ENCODE assay signal across 8 mouse cellular contexts in genomic region chr6:21839976-21840775, GRCm38 (mm10). TPM values are rescaled to one million over a fixed set of nuclear protein-coding genes. Genes with fewer than 3 reads are reported as not detected.
A peak's percentile ranks its signal among the peaks of the same experiment; 100 is the strongest.
DNase-seq lines count a peak whose midpoint lies in the region; ATAC-seq and TF ChIP-seq lines count a peak whose summit lies in the region.

No protein-coding gene starts in this region.

- H3K4me2 ChIP-seq in hindbrain, postnatal 0 days (ENCODE audit: low read depth, low read length) = 0 out of 2 replicates have a peak overlapping the region, but pooled peaks have one; percentile 16
- H3K4me2 ChIP-seq in liver, postnatal 0 days (ENCODE audit: low read depth, low read length) = no peak overlapping the region

- H3K9ac ChIP-seq in hindbrain, postnatal 0 days (replicated peaks; ENCODE audit: low read length) = no peak overlapping the region
- no peak overlapping the region for H3K9ac ChIP-seq in liver, postnatal 0 days (replicated peaks)

- H3K27me3 ChIP-seq in heart, embryonic 10.5 days (ENCODE audit: insufficient read depth, poor library complexity, severe bottlenecking) = no peaks in the 10 kb centered on the region
- H3K27me3 ChIP-seq in hindbrain, postnatal 0 days (ENCODE audit: insufficient read depth, low read length) = no peaks in the 10 kb centered on the region
- no peaks in the 10 kb centered on the region for H3K27me3 ChIP-seq in liver, postnatal 0 days (ENCODE audit: insufficient read depth, low read length)

- H3K9me3 ChIP-seq in heart, embryonic 10.5 days = no peaks in the 10 kb centered on the region
- no peaks in the 10 kb centered on the region for H3K9me3 ChIP-seq in hindbrain, postnatal 0 days (ENCODE audit: low read length)
- H3K9me3 ChIP-seq in liver, postnatal 0 days (ENCODE audit: low read length) = no peaks in the 10 kb centered on the region

- peaks cover 5% of the 10 kb centered on the region for H3K36me3 ChIP-seq in heart, embryonic 10.5 days
- peaks cover 3% of the 10 kb centered on the region; the same call in 1 of the 2 replicates for H3K36me3 ChIP-seq in hindbrain, postnatal 0 days (ENCODE audit: insufficient read depth, low read length)
- H3K36me3 ChIP-seq in liver, postnatal 0 days (replicated peaks; ENCODE audit: insufficient read depth, low read length) = peaks cover 8% of the 10 kb centered on the region; the same call in 1 of the 2 replicates

- peak; percentile 71 for ATAC-seq in hindbrain, postnatal 0 days
- ATAC-seq in liver, postnatal 0 days = peak; percentile 60
- no peak for ATAC-seq in monocyte, adult 5-6 weeks (replicated peaks; ENCODE audit: insufficient number of reproducible peaks, low FRiP score, low TSS enrichment, poor library complexity, severe bottlenecking)

- TF ChIP-seq CTCF in hindbrain, postnatal 0 days (IDR thresholded peaks at IDR 0.05; ENCODE audit: low read depth) = no peak
- no peak for TF ChIP-seq CTCF in liver, postnatal 0 days (IDR thresholded peaks at IDR 0.05; ENCODE audit: low read depth)

- H3K4me3 ChIP-seq in heart, embryonic 10.5 days = no peak overlapping the region
- no peak overlapping the region for H3K4me3 ChIP-seq in hindbrain, postnatal 0 days (ENCODE audit: low read length)
- H3K4me3 ChIP-seq in liver, postnatal 0 days (ENCODE audit: low read depth, low read length) = no peak overlapping the region

- TF ChIP-seq EP300 in liver, postnatal 0 days (IDR thresholded peaks at IDR 0.05; ENCODE audit: low read depth) = no peak

- DNase-seq in heart, embryonic 10.5 days (ENCODE audit: low spot score) = no peak
- DNase-seq in heart, adult 8-10 months (ENCODE audit: low spot score) = no peak
- peak; percentile 37 for DNase-seq in embryo, embryonic 9.5 days (ENCODE audit: extremely low spot score)
- peak; percentile 55 for DNase-seq in hindbrain, postnatal 0 days (ENCODE audit: low spot score)
- DNase-seq in liver, postnatal 0 days = no peak
- no peak for DNase-seq in urinary bladder, postnatal 4 days (ENCODE audit: low spot score in 2 of 2)
- no peak for DNase-seq in spleen, postnatal 14 days (ENCODE audit: low spot score in 2 of 2)

- H3K4me1 ChIP-seq in heart, embryonic 10.5 days = peaks cover 18% of the 10 kb centered on the region
- H3K4me1 ChIP-seq in hindbrain, postnatal 0 days (ENCODE audit: insufficient read depth, low read length) = no peaks in the 10 kb centered on the region
- no peaks in the 10 kb centered on the region for H3K4me1 ChIP-seq in liver, postnatal 0 days (ENCODE audit: insufficient read depth)

- WGBS in heart, embryonic 10.5 days = 45% methylated on average over 9 of the region's 9 CpGs
- WGBS in hindbrain, postnatal 0 days = 20% methylated on average over 9 of the region's 9 CpGs
- WGBS in liver, postnatal 0 days (ENCODE audit: insufficient replicate concordance) = 31% methylated on average over 9 of the region's 9 CpGs

- peak overlapping the region; percentile 30; the same call in 1 of the 2 replicates for H3K27ac ChIP-seq in heart, embryonic 10.5 days
- no peak overlapping the region for H3K27ac ChIP-seq in hindbrain, postnatal 0 days
- H3K27ac ChIP-seq in liver, postnatal 0 days (ENCODE audit: low read depth) = no peak overlapping the region

RNA-seq across cellular contexts. Expression of gene Tspan12, which starts 12.1 kb away (rescaled TPM):
- polyA plus RNA-seq in heart, embryonic 10.5 days (2016; fragmentation: Nextera tagmentation; extraction: Ambion mirVana) = 67.3 and 67.5 TPM in 2 replicates
- 10 to 100 TPM; 64.1 to 69.9 (median 68.6) TPM for total RNA-seq in heart, adult 8-10 months (2022)
- 24.8 and 36.7 TPM in 2 replicates for total RNA-seq in hindbrain, postnatal 0 days (2014; rRNA removed)
- 62.5 and 65.6 TPM in 2 replicates for polyA plus RNA-seq in hindbrain, postnatal 0 days (2015; fragmentation: Nextera tagmentation; extraction: Ambion mirVana)
- 117 and 133 TPM in 2 replicates for polyA plus RNA-seq in liver, postnatal 0 days (2015; fragmentation: Nextera tagmentation; extraction: Ambion mirVana)
- total RNA-seq in monocyte, adult 5-6 weeks (2017) = not detected in 3 replicates

Comparison
In these comparisons a context has a peak if more than half of its experiments do, and no peak if none do; other contexts are left out.
1. DNase-seq: peak in embryo, embryonic 9.5 days (single experiment) and hindbrain, postnatal 0 days (single experiment); none in heart, embryonic 10.5 days (single experiment), heart, adult 8-10 months (single experiment), liver, postnatal 0 days (single experiment), urinary bladder, postnatal 4 days (0 of 2) and spleen, postnatal 14 days (0 of 2).
2. RNA of gene Tspan12, which starts 12.1 kb away (total RNA-seq): 64.1 to 69.9 TPM in heart, adult 8-10 months and 24.8 to 36.7 TPM in hindbrain, postnatal 0 days; not detected in monocyte, adult 5-6 weeks; every median in the first group is over 10 times any median in the second.